Mouse (Mus musculus) heart, postnatal 0 days (tissue): ENCODE measurements at regions not wholly inside any gene's neighbourhood (a gene's known extent, or its start where the extent isn't known, plus 50 kb on each side); places are given as distances from the start of the nearest gene placed in this dataset.

Experiments used
- CTCF ChIP-seq: IDR thresholded peaks from 2 replicates; pipeline ENCODE4 v1.5.1; 2016; ENCODE audit warnings: antibody characterized with exemption, control low read depth, low read depth
- EP300 ChIP-seq: IDR thresholded peaks from 2 replicates; pipeline ENCODE4 v1.6.1; 2016; ENCODE audit warnings: antibody characterized with exemption, low read depth

GRCm38 (mm10) chr2:48624040-48624439 is 189.9 kb upstream of the Acvr2a start:
- TF ChIP-seq EP300, result no peak
- TF ChIP-seq CTCF, result no peak
